8 mouse cellular contexts compared by ENCODE assay signal in the genomic region with DNA sequence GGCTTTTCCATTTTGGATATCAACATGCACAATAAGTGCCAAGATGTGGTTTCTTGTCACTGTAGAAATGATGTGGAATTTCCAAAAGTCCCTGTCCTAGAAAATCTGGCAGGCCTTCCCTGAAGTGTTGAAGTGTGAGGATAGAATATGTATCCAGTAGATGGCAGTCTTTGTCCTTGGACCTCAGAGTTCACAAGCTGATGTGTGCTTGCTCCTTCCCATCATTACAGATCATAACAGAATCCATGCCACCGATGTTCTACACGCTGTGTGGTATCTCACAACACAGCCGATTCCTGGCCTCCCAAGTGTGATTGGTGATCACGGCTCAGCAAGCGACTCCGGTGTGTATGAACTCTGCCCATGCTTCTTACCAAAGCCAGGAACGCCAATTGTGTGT. TPM values are rescaled to one million over a fixed set of nuclear protein-coding genes. Genes with fewer than 3 reads are reported as not detected.
A peak's percentile ranks its signal among the peaks of the same experiment; 100 is the strongest.
DNase-seq lines count a peak whose midpoint lies in the region; ATAC-seq and TF ChIP-seq lines count a peak whose summit lies in the region.

No protein-coding gene starts in this region.

- no peak for TF ChIP-seq EP300 in ES-Bruce4 (IDR thresholded peaks at IDR 0.05; ENCODE audit: insufficient read depth, low read depth, low read length)

- no peak for TF ChIP-seq POLR2A in ES-Bruce4 (IDR thresholded peaks at IDR 0.05; ENCODE audit: insufficient read depth, low read length)

- H3K27me3 ChIP-seq in hindbrain, embryonic 10.5 days (ENCODE audit: insufficient read depth, poor library complexity, severe bottlenecking) = no peaks in the 10 kb centered on the region; the same call in 1 of the 2 replicates
- no peaks in the 10 kb centered on the region for H3K27me3 ChIP-seq in hindbrain, embryonic 12.5 days
- no peaks in the 10 kb centered on the region for H3K27me3 ChIP-seq in ES-Bruce4 (ENCODE audit: control insufficient read depth, insufficient read depth, low read length, poor library complexity, severe bottlenecking)

- peak; percentile 17 for TF ChIP-seq CTCF in ES-Bruce4 (IDR thresholded peaks at IDR 0.05; ENCODE audit: low read depth, low read length)

- H3K36me3 ChIP-seq in hindbrain, embryonic 10.5 days = no peaks in the 10 kb centered on the region
- H3K36me3 ChIP-seq in hindbrain, embryonic 12.5 days = no peaks in the 10 kb centered on the region
- no peaks in the 10 kb centered on the region for H3K36me3 ChIP-seq in ES-Bruce4 (ENCODE audit: control insufficient read depth, insufficient read depth, low read length, poor library complexity, severe bottlenecking)

- DNase-seq in hindbrain, embryonic 10.5 days (ENCODE audit: low spot score) = peak; percentile 8
- peak; percentile 73 for DNase-seq in embryo, embryonic 10 days (ENCODE audit: low spot score)
- DNase-seq in layer of hippocampus, adult 9-10 months (ENCODE audit: low spot score) = peak; percentile 24
- peak; percentile 69 for DNase-seq in retina, postnatal 1 day
- DNase-seq in ovary, adult 18-20 months (ENCODE audit: low spot score) = no peak

- H3K4me1 ChIP-seq in hindbrain, embryonic 10.5 days (replicated peaks) = no peaks in the 10 kb centered on the region
- peaks cover 5% of the 10 kb centered on the region; the same call in 1 of the 2 replicates for H3K4me1 ChIP-seq in hindbrain, embryonic 12.5 days
- H3K4me1 ChIP-seq in ES-Bruce4 (ENCODE audit: control insufficient read depth, insufficient read depth, low read length) = no peaks in the 10 kb centered on the region

- no peak overlapping the region for H3K4me2 ChIP-seq in hindbrain, embryonic 12.5 days (replicated peaks)

- no peak overlapping the region for H3K27ac ChIP-seq in hindbrain, embryonic 10.5 days
- H3K27ac ChIP-seq in hindbrain, embryonic 12.5 days = no peak overlapping the region
- H3K27ac ChIP-seq in ES-Bruce4 (ENCODE audit: insufficient read depth, low read length) = no peak overlapping the region

- no peaks in the 10 kb centered on the region for H3K9me3 ChIP-seq in hindbrain, embryonic 10.5 days
- no peaks in the 10 kb centered on the region for H3K9me3 ChIP-seq in hindbrain, embryonic 12.5 days (replicated peaks)
- no peaks in the 10 kb centered on the region for H3K9me3 ChIP-seq in ES-Bruce4 (replicated peaks; ENCODE audit: control insufficient read depth, insufficient read depth, low read length, poor library complexity, severe bottlenecking)

- no peak overlapping the region for H3K4me3 ChIP-seq in hindbrain, embryonic 10.5 days
- H3K4me3 ChIP-seq in hindbrain, embryonic 12.5 days = no peak overlapping the region
- no peak overlapping the region for H3K4me3 ChIP-seq in ES-Bruce4 (ENCODE audit: low read depth, low read length)

- no peak overlapping the region for H3K9ac ChIP-seq in hindbrain, embryonic 12.5 days
- no peak overlapping the region for H3K9ac ChIP-seq in ES-Bruce4 (ENCODE audit: low read depth, poor library complexity, severe bottlenecking)

- 75% methylated on average over 7 of the region's 7 CpGs for WGBS in hindbrain, embryonic 10.5 days
- WGBS in hindbrain, embryonic 12.5 days = 73% methylated on average over 7 of the region's 7 CpGs

- ATAC-seq in hindbrain, embryonic 12.5 days (ENCODE audit: low FRiP score) = no peak
- no peak for ATAC-seq in erythroid progenitor cell, adult 5-6 weeks (replicated peaks; ENCODE audit: low FRiP score, poor library complexity, severe bottlenecking)

RNA-seq across cellular contexts. Expression of a gene that starts 36.9 kb away (rescaled TPM):
- 0.68 and 2.6 TPM in 2 replicates for polyA plus RNA-seq in hindbrain, embryonic 10.5 days (2016; fragmentation: Nextera tagmentation; extraction: Ambion mirVana)
- polyA plus RNA-seq in hindbrain, embryonic 12.5 days (2016; fragmentation: Nextera tagmentation; extraction: Ambion mirVana) = 6.3 and 8.7 TPM in 2 replicates
- not detected in 2 replicates for polyA plus RNA-seq in ES-Bruce4 (2011; ENCODE audit: insufficient read depth, insufficient read length, low read depth, missing spikeins)
- not detected in 2 replicates for total RNA-seq in erythroid progenitor cell, adult 5-6 weeks (2015; ENCODE audit: low replicate concordance)
- not detected in 2 replicates for total RNA-seq in erythroid progenitor cell, adult 5-6 weeks (2017; ENCODE audit: low replicate concordance)
